Mouse (Mus musculus) large intestine, adult 2 months (tissue): ENCODE measurements around the gene Dglucy. TPM values are rescaled to one million over a fixed set of nuclear protein-coding genes. Genes with fewer than 3 reads are reported as not detected.
A peak's percentile ranks its signal among the peaks of the same experiment; 100 is the strongest.

Source experiments
- DNase-seq: peaks from one replicate; pipeline ENCODE4 v3.0.0-alpha.2; 2012; ENCODE audit warnings: low read depth, low spot score
- WGBS: fragments of 180-500 bp; shearing (Covaris S2); methylation state at CpG from one replicate; pipeline ENCODE4 v1.1.7; 2018; 5-methylcytosine and 5-hydroxymethylcytosine counted together
- polyA plus RNA-seq: library from polyadenylated mRNA; depleted of rRNA; stranded (reverse); fragments of >200 nt; gene quantifications from 2 replicates; pipeline ENCODE4 v1.2.3, GENCODE M21; 2012; rRNA removed

Gene Dglucy
- polyA plus RNA-seq = 14.5 and 24.7 TPM in 2 replicates

DNA sequence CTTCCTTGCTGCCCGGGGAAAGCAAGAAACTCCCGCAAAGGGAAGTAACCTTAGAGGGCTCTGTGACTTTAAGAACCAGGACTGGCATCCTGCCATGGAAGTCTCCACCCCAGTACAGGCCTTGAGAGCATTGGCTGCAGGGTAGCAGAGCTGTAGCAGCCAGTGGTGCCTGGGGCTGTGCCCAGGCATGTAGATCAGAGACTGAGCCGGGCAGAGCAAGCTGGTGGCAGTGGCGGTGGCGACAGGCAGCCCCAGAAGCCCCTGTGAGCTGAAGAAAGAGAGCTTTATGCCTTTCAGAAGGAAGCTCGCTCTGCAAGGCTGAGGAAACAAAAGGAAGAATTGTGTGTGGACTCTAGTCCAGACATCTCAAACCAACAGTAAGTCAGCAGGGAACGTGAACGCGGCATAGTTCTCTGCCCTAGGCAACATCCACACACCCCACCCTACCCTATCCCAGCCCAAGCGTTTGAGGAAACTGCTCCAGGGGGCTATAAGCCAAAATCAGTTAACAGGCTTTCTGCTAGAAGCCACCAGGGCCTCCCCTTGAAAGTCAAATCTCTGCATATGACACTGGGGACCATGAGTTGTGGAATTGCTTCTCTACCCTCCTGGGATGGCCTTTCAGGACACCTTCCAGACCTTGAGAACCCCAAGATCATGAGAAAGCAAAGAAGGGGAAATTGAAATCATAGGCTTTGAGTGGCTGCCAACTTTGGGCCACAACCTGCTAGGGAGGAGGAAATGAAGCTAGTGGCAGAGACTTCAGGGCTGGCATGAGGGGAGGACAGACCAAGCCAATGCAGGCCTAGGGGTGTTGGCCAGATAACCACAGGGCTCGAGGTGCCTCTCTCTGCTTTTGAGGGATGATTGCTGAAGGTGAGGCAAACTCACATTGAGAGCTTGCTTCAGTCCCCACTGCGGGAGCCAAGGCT is at the start of gene Dglucy:
Gene Dglucy (plus strand): TSS at position 124 of the 932 bp plus-strand sequence.
- WGBS = 5% methylated on average over 12 of the region's 12 CpGs
- peak; percentile 94 for DNase-seq

- no peak for DNase-seq
- 79% methylated on average over 5 of the region's 5 CpGs for WGBS
Observed at GRCm38 (mm10) chr12:100735156-100735555, 43.7 kb upstream of the Dglucy start.

DNA sequence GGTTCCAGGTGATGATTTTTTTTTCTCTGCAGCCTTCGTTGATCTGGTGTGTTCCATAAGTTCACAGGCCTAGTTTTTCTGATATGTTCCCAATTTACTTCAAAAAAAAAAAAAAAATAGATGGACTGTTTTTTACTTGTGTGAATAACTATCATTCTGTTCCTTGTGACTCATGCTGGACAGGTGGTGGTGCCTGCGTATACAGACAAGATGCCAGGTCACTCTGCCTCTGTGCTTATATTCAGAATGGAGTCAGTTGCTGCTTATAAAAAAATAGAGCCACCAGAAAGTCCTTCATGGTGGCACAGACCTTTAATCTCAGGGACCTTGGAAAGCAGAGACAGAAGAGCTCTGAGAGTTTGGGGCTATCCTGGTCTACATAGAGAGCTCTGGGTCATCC is 43.3 kb upstream of the Dglucy start:
- WGBS = 82% methylated on average over 2 of the region's 2 CpGs
- no peak for DNase-seq

- 69% methylated on average over 3 of the region's 3 CpGs for WGBS
- no peak for DNase-seq
Observed at GRCm38 (mm10) chr12:100738498-100738897, 40.4 kb upstream of the Dglucy start.

DNA sequence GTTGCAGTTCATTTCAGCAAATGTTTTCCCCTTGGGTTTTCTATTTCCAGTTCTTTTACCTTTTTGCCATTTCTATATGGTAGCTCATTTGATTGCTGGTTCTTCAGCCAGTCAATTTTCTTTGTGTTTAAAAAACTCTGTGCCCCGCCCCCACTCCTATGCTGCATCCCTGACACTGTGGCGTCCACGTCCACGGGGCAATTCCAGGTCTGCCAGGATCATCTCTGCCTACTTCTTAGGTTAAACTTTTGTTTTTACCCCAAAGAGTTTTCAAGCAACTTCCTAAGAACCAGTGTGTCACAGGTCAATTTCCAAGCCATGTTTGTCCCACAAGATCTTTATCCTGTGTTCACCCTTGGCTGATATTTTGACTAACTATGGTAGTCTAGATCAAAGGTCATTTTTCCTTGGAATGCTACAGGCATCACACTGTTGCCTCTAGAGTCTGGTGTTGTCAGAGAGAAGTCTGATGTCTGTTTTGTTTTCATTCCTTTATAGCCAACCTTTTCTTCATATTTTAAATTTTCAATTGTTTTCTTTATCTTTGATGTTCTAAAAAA is 39.8 kb upstream of the Dglucy start:
- WGBS = 64% methylated on average over 4 of the region's 4 CpGs
- no peak for DNase-seq

- no peak for DNase-seq
- 89% methylated on average over 5 of the region's 5 CpGs for WGBS
Observed at GRCm38 (mm10) chr12:100740313-100740712, 38.5 kb upstream of the Dglucy start.

GRCm38 (mm10) chr12:100742468-100742867 is 36.4 kb upstream of the Dglucy start:
- DNase-seq = no peak
- 56% methylated on average over 2 of the region's 2 CpGs for WGBS

GRCm38 (mm10) chr12:100752977-100753376 is 25.9 kb upstream of the Dglucy start:
- no peak for DNase-seq
- WGBS = 50% methylated on average over 1 of the region's 1 CpGs

GRCm38 (mm10) chr12:100753716-100754115 is 25.1 kb upstream of the Dglucy start:
- DNase-seq = no peak
- 77% methylated on average over 1 of the region's 1 CpGs for WGBS

DNA sequence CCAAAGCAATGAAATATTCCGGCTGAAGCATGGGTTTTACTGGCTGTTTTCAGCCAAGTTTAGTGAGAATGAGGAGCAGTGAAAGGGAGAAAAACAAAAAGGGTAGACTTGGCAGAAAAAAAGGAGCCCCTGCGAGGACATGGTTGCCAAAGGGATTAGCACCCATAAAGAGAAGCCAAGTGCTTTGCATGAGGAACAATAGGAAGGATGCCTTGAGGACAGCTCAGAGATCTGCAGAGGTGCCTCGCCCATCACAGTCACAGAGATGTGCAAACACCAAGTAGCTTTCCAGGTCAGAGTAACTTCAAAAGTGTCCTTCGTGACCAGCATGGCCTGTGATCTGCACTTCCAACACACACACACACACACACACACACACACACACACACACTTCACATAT is 21.4 kb upstream of the Dglucy start:
- no peak for DNase-seq
- WGBS = 63% methylated on average over 4 of the region's 4 CpGs

- 69% methylated on average over 11 of the region's 11 CpGs for WGBS
- DNase-seq = no peak
Observed at GRCm38 (mm10) chr12:100762663-100763425, 16.0 kb upstream of the Dglucy start.

DNA sequence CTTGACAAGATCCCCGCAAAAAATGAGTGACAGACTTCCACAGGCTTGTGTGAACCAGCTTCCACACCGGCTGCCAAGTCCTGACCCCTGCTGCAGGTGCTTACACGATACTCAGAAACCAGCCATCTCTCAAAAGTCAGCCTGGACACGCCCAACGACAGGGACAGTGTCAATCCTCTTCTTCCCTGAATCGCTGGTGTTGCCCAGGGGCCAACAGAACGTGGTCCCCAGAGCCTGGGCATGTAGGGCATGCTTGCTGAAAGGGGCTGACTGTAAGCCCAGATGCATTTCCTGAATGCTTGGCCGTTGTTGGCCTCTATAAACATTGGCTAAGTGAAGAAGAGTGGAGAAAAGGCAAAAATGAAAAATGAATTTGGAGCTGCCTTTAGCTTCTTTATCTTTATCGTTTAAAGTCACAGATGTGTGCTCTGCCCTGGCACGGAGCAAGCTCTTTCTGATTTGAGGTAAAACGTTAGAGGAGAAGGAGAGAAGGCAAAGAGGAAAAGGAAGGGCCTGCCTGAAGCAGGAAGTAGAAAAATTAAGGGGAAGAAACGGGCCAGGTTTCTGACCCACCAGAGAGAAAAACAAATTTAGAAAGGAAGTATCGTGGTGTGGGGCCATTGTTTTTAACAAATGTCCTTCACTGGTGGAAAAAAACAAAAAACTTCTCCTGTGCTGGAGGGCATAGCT is 14.4 kb upstream of the Dglucy start:
- no peak for DNase-seq
- WGBS = 38% methylated on average over 13 of the region's 13 CpGs

- 92% methylated on average over 6 of the region's 6 CpGs for WGBS
Observed at GRCm38 (mm10) chr12:100769871-100770270, 9.0 kb upstream of the Dglucy start.

DNA sequence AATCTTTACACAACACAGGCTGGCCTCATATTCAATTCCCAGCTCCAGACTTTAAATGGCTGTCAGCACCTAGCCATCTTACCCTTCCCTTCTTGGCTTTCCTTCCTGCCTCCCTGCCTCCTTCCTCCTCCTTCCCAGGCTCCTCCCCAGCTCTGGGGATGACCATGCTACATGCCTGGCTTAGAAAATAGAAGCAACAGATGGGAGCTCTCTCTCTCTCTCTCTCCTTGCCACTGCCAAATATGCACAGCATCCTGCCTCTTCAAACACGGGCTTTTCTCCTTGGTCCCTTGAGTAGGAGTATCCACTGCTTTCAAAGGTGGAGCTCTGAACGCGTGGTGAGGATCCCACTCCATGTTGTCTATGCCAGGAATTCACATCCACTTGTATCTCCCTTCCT is 8.1 kb upstream of the Dglucy start:
- 70% methylated on average over 3 of the region's 3 CpGs for WGBS
- no peak for DNase-seq

More at GRCm38 (mm10) chr12:100769871-100770270, 9.0 kb upstream of the Dglucy start:
- no peak for DNase-seq

- no peak for DNase-seq
- WGBS = 6% methylated on average over 7 of the region's 7 CpGs
Observed at GRCm38 (mm10) chr12:100772230-100772984, 6.5 kb upstream of the Dglucy start.

GRCm38 (mm10) chr12:100774756-100775155 is 4.1 kb upstream of the Dglucy start:
- no peak for DNase-seq
- WGBS = 83% methylated on average over 7 of the region's 7 CpGs

- DNase-seq = no peak
Observed at GRCm38 (mm10) chr12:100775291-100775690, 3.6 kb upstream of the Dglucy start.

DNA sequence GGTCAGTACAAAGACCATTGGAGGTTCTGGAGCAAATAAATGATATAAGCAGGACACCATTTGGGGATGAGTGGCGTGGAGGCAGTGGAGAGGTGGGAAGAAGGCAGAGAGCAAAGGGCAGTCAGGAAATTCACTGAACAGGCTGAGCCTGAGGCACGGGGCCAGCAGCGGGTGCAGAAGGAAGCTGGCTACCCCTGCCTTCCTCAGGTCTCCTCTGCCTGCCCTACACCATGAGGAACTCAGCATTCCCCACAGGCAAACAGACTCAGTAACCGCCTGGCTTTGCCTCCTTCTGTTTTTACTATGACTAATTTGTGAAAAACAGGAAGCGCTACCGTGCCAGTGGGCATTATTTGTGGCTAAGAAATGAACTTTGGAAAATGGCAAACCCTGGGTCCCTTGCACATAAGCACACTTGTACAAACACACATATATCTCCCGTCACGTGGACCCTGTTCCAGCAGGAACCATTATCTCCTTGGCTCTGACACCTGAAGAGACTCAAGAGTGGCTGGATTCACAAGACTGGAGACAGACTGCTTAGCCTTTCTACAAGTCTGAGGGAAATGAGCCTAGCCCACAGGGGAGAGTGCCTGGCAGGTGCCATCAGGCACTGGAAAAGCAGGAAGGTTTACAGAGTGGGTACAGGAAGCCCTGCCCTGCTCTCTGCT is 2.8 kb upstream of the Dglucy start:
- DNase-seq = no peak
- 25% methylated on average over 8 of the region's 8 CpGs for WGBS

DNA sequence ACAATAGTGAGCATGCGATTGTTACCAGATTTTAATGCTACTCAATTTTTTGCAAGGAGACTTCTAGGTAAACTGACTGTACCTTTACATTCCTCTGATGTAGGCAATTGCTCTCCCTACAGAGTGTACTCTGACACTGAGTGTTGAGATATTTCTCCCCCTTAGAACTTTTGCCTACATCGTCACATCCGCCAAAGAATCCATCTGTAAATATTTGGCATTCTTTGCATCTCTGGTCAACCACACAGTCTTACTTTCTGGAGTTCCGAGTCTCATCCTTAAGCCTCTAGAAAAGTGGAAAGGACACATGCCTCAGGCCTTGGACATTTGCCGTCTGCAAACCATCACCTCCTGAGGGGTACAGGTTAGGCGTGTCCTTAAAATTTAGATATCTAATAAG is 1.9 kb upstream of the Dglucy start:
- WGBS = 81% methylated on average over 6 of the region's 6 CpGs

More for the DNA sequence above, 1.9 kb upstream of the Dglucy start:
- DNase-seq = no peak
